Mouse (Mus musculus) small intestine, adult 2 months (tissue): ENCODE measurements around the gene Hoga1.

ENCODE experiments used
- CTCF ChIP-seq: fragments of 200-500 bp; IDR thresholded peaks from 2 replicates; pipeline ENCODE4 v1.5.1; 2012; ENCODE audit warnings: low read depth, mild to moderate bottlenecking, control low read depth, inconsistent platforms, low read length, moderate library complexity, mixed read lengths; ENCODE audit not compliant: insufficient replicate concordance, insufficient read length; ENCODE audit errors: extremely low read depth
- POLR2A ChIP-seq: fragments of 200-500 bp; IDR thresholded peaks from 2 replicates; pipeline ENCODE4 v1.6.1; 2012; ENCODE audit warnings: low read depth, mild to moderate bottlenecking, control low read depth, inconsistent platforms, low read length, moderate library complexity

DNA sequence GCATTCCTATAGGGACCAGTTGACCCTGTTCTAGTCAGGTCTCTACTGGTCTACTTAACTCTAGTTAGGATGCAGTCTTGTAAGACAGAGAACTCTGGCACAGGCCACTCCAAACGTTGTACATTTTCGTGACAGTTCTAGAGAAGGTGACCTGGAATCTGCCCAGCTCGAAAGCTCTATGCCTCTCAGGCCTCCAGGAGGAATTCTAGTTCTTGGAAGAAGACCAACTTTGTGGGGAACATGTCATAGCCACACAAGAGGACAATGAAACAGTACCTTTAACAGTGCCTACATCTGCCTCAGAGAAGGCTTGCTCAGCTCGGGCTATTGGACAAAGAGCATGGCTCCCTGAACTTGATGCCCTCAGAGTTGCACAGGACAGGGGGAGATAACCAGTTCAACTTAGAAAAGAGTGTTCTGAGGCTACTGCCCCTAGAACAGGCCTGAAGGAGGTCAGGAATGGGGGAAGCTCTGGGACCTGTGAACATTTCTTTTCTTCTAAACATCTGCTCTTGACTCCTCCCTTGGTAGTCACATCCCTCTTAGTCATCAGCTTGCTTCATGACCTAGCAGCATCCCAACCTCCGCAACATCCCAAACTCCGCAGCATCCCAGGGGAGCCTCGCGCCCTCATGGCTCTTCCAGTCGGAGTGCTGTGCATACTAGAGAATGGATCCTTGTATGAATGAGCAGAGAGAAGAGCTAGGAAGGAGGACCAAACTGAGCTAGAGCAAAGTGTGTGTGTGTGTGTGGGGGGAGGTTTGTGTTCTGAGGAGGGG lies 46.5 kb upstream of the Hoga1 start:
- TF ChIP-seq CTCF, result no peak
- no peak for TF ChIP-seq POLR2A
